In genomic region chr3:79083881-79084280, GRCm38 (mm10) we compare ENCODE assay signal across 15 mouse cellular contexts.
"Had no signal": no experiment of that assay in that cellular context is flagged by ENCODE, and none has a peak within 500 bp of the region (broad histone marks: within the 10 kb centered on the region; RNA-seq: fewer than 3 reads in every experiment).

No protein-coding gene starts in this region.

- H3K9me3 ChIP-seq: neural tube, embryonic 15.5 days; stomach, embryonic 15.5 days had no signal

- H3K4me1 ChIP-seq: neural tube, embryonic 15.5 days; stomach, embryonic 15.5 days had no signal

- DNase-seq: retina, postnatal 1 day; right cerebral cortex, adult 18-20 months; right cerebral cortex, postnatal 14 days; right cerebral cortex, postnatal 25 days; right cerebral cortex, postnatal 4 days; spleen, adult 18-20 months; thymus, adult 18-20 months; thymus, adult 2 months; thymus, postnatal 14 days; thymus, postnatal 25 days; thymus, postnatal 36 days; thymus, postnatal 4 days had no signal

- H3K4me3 ChIP-seq: neural tube, embryonic 15.5 days; stomach, embryonic 15.5 days had no signal

- H3K9ac ChIP-seq: neural tube, embryonic 15.5 days; stomach, embryonic 15.5 days had no signal

- H3K27me3 ChIP-seq: neural tube, embryonic 15.5 days; stomach, embryonic 15.5 days had no signal

- H3K4me2 ChIP-seq: neural tube, embryonic 15.5 days; stomach, embryonic 15.5 days had no signal

- H3K27ac ChIP-seq: neural tube, embryonic 15.5 days; stomach, embryonic 15.5 days; stomach, postnatal 0 days had no signal
